Mouse (Mus musculus): Measurements from ENCODE around the gene BC048562. TPM values are rescaled to one million over a fixed set of nuclear protein-coding genes. Genes with fewer than 3 reads are reported as not detected.

BC048562 gene
- polyA plus RNA-seq, 1 experiment from 2014 or later, result not detected

- Histone ChIP-seq H3K4me2 (ENCODE audit: low read length) (peak overlapping the region; percentile 69), H3K4me1 (replicated peaks; ENCODE audit: control insufficient read depth, insufficient read depth, low read length) (peaks cover 22% of the 10 kb centered on the region), H3K9ac (replicated peaks; ENCODE audit: low read depth, low read length) (peak overlapping the region; percentile 94), H3K27ac (ENCODE audit: low read length) (peak overlapping the region; percentile 88), H3K9me3 (ENCODE audit: control insufficient read depth, low read length) (no peaks in the 10 kb centered on the region), H3K36me3 (ENCODE audit: control insufficient read depth, insufficient read depth) (peaks cover 17% of the 10 kb centered on the region), H3K27me3 (replicated peaks; ENCODE audit: control insufficient read depth, insufficient read depth, low read length) (no peaks in the 10 kb centered on the region), H3K4me3 (replicated peaks; ENCODE audit: low read length) (peak overlapping the region; percentile 75)
- peak; percentile 13 for ATAC-seq
- WGBS, result 61% methylated on average over 26 of the region's 26 CpGs
These were observed 53.6 kb downstream of the BC048562 start for GRCm38 (mm10) chr9:108489702-108490558.

- H3K4me2 ChIP-seq (ENCODE audit: low read length), result peak within 1 kb of the TSS; percentile 69
- H3K36me3 ChIP-seq (ENCODE audit: control insufficient read depth, insufficient read depth), result peaks cover 23% of the 10 kb centered on the region
- under 1% methylated on average over 69 of the region's 69 CpGs for WGBS
- peaks cover 22% of the 10 kb centered on the region for H3K4me1 ChIP-seq (replicated peaks; ENCODE audit: control insufficient read depth, insufficient read depth, low read length)
- H3K4me3 ChIP-seq (replicated peaks; ENCODE audit: low read length), result peak within 1 kb of the TSS; percentile 75
- H3K27me3 ChIP-seq (replicated peaks; ENCODE audit: control insufficient read depth, insufficient read depth, low read length), result no peaks in the 10 kb centered on the region
- peak; percentile 96 for ATAC-seq
- H3K9me3 ChIP-seq (ENCODE audit: control insufficient read depth, low read length), result no peaks in the 10 kb centered on the region
- H3K27ac ChIP-seq (ENCODE audit: low read length), result peak within 1 kb of the TSS; percentile 88
- H3K9ac ChIP-seq (replicated peaks; ENCODE audit: low read depth, low read length), result peak within 1 kb of the TSS; percentile 94
These were observed 54.4 kb downstream of the BC048562 start, which contains the start of gene Usp19 for GRCm38 (mm10) chr9:108490559-108491285. TSS of gene Usp19 (plus strand) at chr9:108490602.

GRCm38 (mm10) chr9:108491286-108491580, 55.0 kb downstream of the BC048562 start:
- Histone ChIP-seq H3K9me3 (ENCODE audit: control insufficient read depth, low read length) (no peaks in the 10 kb centered on the region), H3K4me1 (replicated peaks; ENCODE audit: control insufficient read depth, insufficient read depth, low read length) (peaks cover 22% of the 10 kb centered on the region), H3K27ac (ENCODE audit: low read length) (peak overlapping the region; percentile 88), H3K9ac (replicated peaks; ENCODE audit: low read depth, low read length) (peak overlapping the region; percentile 94), H3K4me3 (replicated peaks; ENCODE audit: low read length) (peak overlapping the region; percentile 75), H3K36me3 (ENCODE audit: control insufficient read depth, insufficient read depth) (peaks cover 28% of the 10 kb centered on the region), H3K27me3 (replicated peaks; ENCODE audit: control insufficient read depth, insufficient read depth, low read length) (no peaks in the 10 kb centered on the region), H3K4me2 (ENCODE audit: low read length) (peak overlapping the region; percentile 69)
- no peak for ATAC-seq
- 13% methylated on average over 12 of the region's 12 CpGs for WGBS

- Histone ChIP-seq H3K4me1 (replicated peaks; ENCODE audit: control insufficient read depth, insufficient read depth, low read length) (peaks cover 22% of the 10 kb centered on the region), H3K36me3 (ENCODE audit: control insufficient read depth, insufficient read depth) (peaks cover 38% of the 10 kb centered on the region), H3K27me3 (replicated peaks; ENCODE audit: control insufficient read depth, insufficient read depth, low read length) (no peaks in the 10 kb centered on the region), H3K4me3 (replicated peaks; ENCODE audit: low read length) (peak overlapping the region; percentile 75; the same call in 1 of the 2 replicates), H3K4me2 (ENCODE audit: low read length) (peak overlapping the region; percentile 69; the same call in 1 of the 2 replicates), H3K9me3 (ENCODE audit: control insufficient read depth, low read length) (no peaks in the 10 kb centered on the region), H3K9ac (replicated peaks; ENCODE audit: low read depth, low read length) (no peak overlapping the region), H3K27ac (ENCODE audit: low read length) (no peak overlapping the region)
- no peak for ATAC-seq
- 87% methylated on average over 16 of the region's 16 CpGs for WGBS
These were observed 55.9 kb downstream of the BC048562 start for GRCm38 (mm10) chr9:108492043-108492750.

- H3K27ac ChIP-seq (ENCODE audit: low read length), result no peak overlapping the region
- no peaks in the 10 kb centered on the region for H3K27me3 ChIP-seq (replicated peaks; ENCODE audit: control insufficient read depth, insufficient read depth, low read length)
- H3K9me3 ChIP-seq (ENCODE audit: control insufficient read depth, low read length), result no peaks in the 10 kb centered on the region
- H3K36me3 ChIP-seq (ENCODE audit: control insufficient read depth, insufficient read depth), result peaks cover 46% of the 10 kb centered on the region
- H3K4me2 ChIP-seq (ENCODE audit: low read length), result no peak overlapping the region
- no peak overlapping the region for H3K4me3 ChIP-seq (replicated peaks; ENCODE audit: low read length)
- H3K4me1 ChIP-seq (replicated peaks; ENCODE audit: control insufficient read depth, insufficient read depth, low read length), result peaks cover 22% of the 10 kb centered on the region
- ATAC-seq, result no peak
- 95% methylated on average over 8 of the region's 8 CpGs for WGBS
- no peak overlapping the region for H3K9ac ChIP-seq (replicated peaks; ENCODE audit: low read depth, low read length)
These were observed 57.0 kb downstream of the BC048562 start for GRCm38 (mm10) chr9:108493246-108493645.

GRCm38 (mm10) chr9:108494146-108494825, 58.0 kb downstream of the BC048562 start:
- H3K36me3 ChIP-seq (ENCODE audit: control insufficient read depth, insufficient read depth), result peaks cover 57% of the 10 kb centered on the region
- peaks cover 22% of the 10 kb centered on the region for H3K4me1 ChIP-seq (replicated peaks; ENCODE audit: control insufficient read depth, insufficient read depth, low read length)
- WGBS, result 95% methylated on average over 19 of the region's 19 CpGs
- no peak overlapping the region for H3K4me3 ChIP-seq (replicated peaks; ENCODE audit: low read length)
- H3K27ac ChIP-seq (ENCODE audit: low read length), result no peak overlapping the region
- H3K4me2 ChIP-seq (ENCODE audit: low read length), result no peak overlapping the region
- no peak for ATAC-seq
- no peaks in the 10 kb centered on the region for H3K9me3 ChIP-seq (ENCODE audit: control insufficient read depth, low read length)
- H3K9ac ChIP-seq (replicated peaks; ENCODE audit: low read depth, low read length), result no peak overlapping the region
- no peaks in the 10 kb centered on the region for H3K27me3 ChIP-seq (replicated peaks; ENCODE audit: control insufficient read depth, insufficient read depth, low read length)

- no peak overlapping the region for H3K27ac ChIP-seq (ENCODE audit: low read length)
- peaks cover 18% of the 10 kb centered on the region for H3K4me1 ChIP-seq (replicated peaks; ENCODE audit: control insufficient read depth, insufficient read depth, low read length)
- H3K9ac ChIP-seq (replicated peaks; ENCODE audit: low read depth, low read length), result no peak overlapping the region
- no peaks in the 10 kb centered on the region for H3K9me3 ChIP-seq (ENCODE audit: control insufficient read depth, low read length)
- H3K4me3 ChIP-seq (replicated peaks; ENCODE audit: low read length), result no peak overlapping the region
- H3K27me3 ChIP-seq (replicated peaks; ENCODE audit: control insufficient read depth, insufficient read depth, low read length), result no peaks in the 10 kb centered on the region
- H3K4me2 ChIP-seq (ENCODE audit: low read length), result no peak overlapping the region
- H3K36me3 ChIP-seq (ENCODE audit: control insufficient read depth, insufficient read depth), result peaks cover 63% of the 10 kb centered on the region
- 78% methylated on average over 10 of the region's 10 CpGs for WGBS
- ATAC-seq, result no peak
These were observed 58.6 kb downstream of the BC048562 start for GRCm38 (mm10) chr9:108494905-108495304.

All from forebrain, embryonic 16.5 days (tissue).